8 mouse cellular contexts compared by ENCODE assay signal in the genomic region with DNA sequence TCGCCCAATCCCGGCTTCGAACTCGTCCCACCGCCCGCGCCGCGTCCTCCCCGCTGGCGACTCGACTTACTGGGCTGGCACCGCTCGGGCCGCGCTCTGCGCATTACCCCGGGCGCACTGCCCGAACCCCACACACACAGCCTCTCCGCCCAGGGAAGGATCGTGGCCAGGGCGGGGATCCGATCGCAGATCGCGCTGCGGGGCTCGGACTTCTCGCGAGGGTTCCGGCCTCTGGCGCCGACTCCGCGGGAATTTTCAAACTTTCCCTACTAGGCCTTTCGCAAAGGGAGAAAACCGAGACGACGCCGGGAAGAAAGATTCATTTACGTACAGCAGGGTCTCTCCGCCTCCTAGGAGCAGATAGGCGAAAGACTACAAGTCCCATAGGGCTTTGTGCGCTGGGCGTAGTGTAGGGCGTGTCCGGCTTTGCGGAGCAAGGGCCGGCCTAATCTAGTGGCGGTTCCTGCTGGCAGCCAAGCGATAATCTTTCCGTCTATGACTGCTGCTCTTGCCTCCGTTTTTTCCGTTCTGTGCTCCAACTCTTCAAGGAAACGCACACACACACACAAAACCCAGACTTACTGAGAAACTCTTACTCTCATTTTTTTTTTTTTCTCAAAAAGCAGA. TPM values are rescaled to one million over a fixed set of nuclear protein-coding genes. Genes with fewer than 3 reads are reported as not detected.
A peak's percentile ranks its signal among the peaks of the same experiment; 100 is the strongest.
DNase-seq lines count a peak whose midpoint lies in the region; ATAC-seq and TF ChIP-seq lines count a peak whose summit lies in the region.

A gene (minus strand): TSS at position 168 of the 627 bp plus-strand sequence.

- TF ChIP-seq CTCF in lung, postnatal 0 days (IDR thresholded peaks at IDR 0.05): peak; percentile 60

- TF ChIP-seq EP300 in lung, postnatal 0 days (IDR thresholded peaks at IDR 0.05): peak; percentile 65; the same call in 1 of the 2 replicates

- peak within 1 kb of the TSS; percentile 94 for H3K9ac ChIP-seq in lung, postnatal 0 days (replicated peaks; ENCODE audit: low read depth)

- peak within 1 kb of the TSS; percentile 94 for H3K4me3 ChIP-seq in hindbrain, embryonic 10.5 days
- peak within 1 kb of the TSS; percentile 83 for H3K4me3 ChIP-seq in lung, postnatal 0 days (ENCODE audit: low read depth, low read length)

- no peaks in the 10 kb centered on the region for H3K27me3 ChIP-seq in hindbrain, embryonic 10.5 days (ENCODE audit: insufficient read depth, poor library complexity, severe bottlenecking)
- H3K27me3 ChIP-seq in lung, postnatal 0 days (replicated peaks; ENCODE audit: insufficient read depth, low read length): no peaks in the 10 kb centered on the region

- ATAC-seq in frontal cortex, adult (ENCODE audit: low TSS enrichment): peak; percentile 96
- ATAC-seq in lung, postnatal 0 days: peak; percentile 98

- peaks cover 18% of the 10 kb centered on the region for H3K36me3 ChIP-seq in hindbrain, embryonic 10.5 days
- no peaks in the 10 kb centered on the region for H3K36me3 ChIP-seq in lung, postnatal 0 days (ENCODE audit: insufficient read depth, low read length)

- WGBS in hindbrain, embryonic 10.5 days: under 1% methylated on average over 56 of the region's 56 CpGs
- under 1% methylated on average over 56 of the region's 56 CpGs for WGBS in lung, postnatal 0 days

- peak; percentile 100 for DNase-seq in MN1 (ENCODE audit: low spot score)
- DNase-seq in cerebellum, adult 9-10 months: peak; percentile 99
- peak; percentile 98 for DNase-seq in hindbrain, embryonic 10.5 days (ENCODE audit: low spot score)
- peak; percentile 99 for DNase-seq in layer of hippocampus, adult 9-11 months
- peak; percentile 100 for DNase-seq in lung, postnatal 0 days (ENCODE audit: low spot score)
- peak; percentile 96 for DNase-seq in ovary, postnatal 14 days (ENCODE audit: low spot score)
- DNase-seq in thymus, postnatal 14 days: peak; percentile 93

- H3K4me2 ChIP-seq in lung, postnatal 0 days (replicated peaks; ENCODE audit: low read depth, low read length): peak within 1 kb of the TSS; percentile 87

- H3K27ac ChIP-seq in hindbrain, embryonic 10.5 days: peak within 1 kb of the TSS; percentile 97
- peak within 1 kb of the TSS; percentile 97 for H3K27ac ChIP-seq in lung, postnatal 0 days (ENCODE audit: low read length)

- no peaks in the 10 kb centered on the region for H3K9me3 ChIP-seq in hindbrain, embryonic 10.5 days
- no peaks in the 10 kb centered on the region for H3K9me3 ChIP-seq in lung, postnatal 0 days (ENCODE audit: low read length)

- H3K4me1 ChIP-seq in hindbrain, embryonic 10.5 days (replicated peaks): peaks cover 23% of the 10 kb centered on the region
- H3K4me1 ChIP-seq in lung, postnatal 0 days (ENCODE audit: insufficient read depth, low read depth, low read length): 0 out of 2 replicates have a peak, but pooled peaks cover 5% of the 10 kb centered on the region

RNA-seq across cellular contexts. Expression of the gene that starts here (rescaled TPM):
- 23.6 and 32.4 TPM in 2 replicates for polyA plus RNA-seq in hindbrain, embryonic 10.5 days (2016; fragmentation: Nextera tagmentation; extraction: Ambion mirVana)
- polyA plus RNA-seq in lung, postnatal 0 days (2015; fragmentation: Nextera tagmentation; extraction: Ambion mirVana): 9.4 and 12.7 TPM in 2 replicates

Comparison
In these comparisons a context has a peak if more than half of its experiments do, and no peak if none do; other contexts are left out.
1. Peak in every context shown above with its lines: DNase-seq, ATAC-seq, H3K4me3 ChIP-seq and H3K27ac ChIP-seq.